In the genomic region with DNA sequence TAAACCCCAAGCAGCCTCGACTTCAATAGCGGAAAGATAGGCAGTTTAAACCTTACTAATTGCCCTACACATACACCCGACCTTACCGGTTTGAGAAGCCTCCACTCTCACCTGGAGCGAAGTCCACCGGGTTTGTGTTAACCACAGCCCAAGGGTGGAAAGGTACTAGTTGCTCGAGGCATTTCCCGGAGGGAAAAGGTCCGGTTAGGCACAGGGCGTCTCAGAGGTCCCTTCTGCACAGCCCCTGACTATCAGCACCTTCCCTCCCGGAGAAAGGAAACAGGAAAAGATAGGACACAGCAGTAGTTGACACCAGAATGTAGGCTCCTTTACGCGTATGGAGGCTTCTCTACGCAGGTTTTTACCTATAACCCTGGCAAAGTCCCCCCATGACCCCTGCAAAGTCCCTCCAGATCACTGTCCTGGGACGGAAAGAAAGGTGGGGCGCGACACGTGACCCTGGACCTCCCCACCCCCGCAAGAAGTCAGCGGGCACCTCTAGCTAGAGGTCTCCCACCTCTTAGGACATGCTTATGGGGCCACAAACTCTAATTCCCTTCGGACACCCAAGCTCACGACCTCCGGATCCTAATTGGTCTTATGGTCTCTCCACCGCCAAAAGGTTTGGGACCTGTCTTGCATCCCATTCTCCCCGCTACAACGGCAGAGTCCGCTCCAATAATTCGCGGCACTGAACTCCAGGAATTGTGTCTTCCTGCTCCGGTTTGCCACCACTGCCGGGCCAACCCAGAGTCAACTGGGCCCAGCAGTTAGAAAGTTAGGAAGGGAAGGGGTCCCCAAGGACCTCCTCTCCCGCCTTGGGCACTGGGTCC, we compare ENCODE assay signal across 8 mouse cellular contexts. TPM values are rescaled to one million over a fixed set of nuclear protein-coding genes. Genes with fewer than 3 reads are reported as not detected.
DNase-seq lines count a peak whose midpoint lies in the region; ATAC-seq and TF ChIP-seq lines count a peak whose summit lies in the region.

No protein-coding gene starts in this region.

- H3K36me3 ChIP-seq in ES-Bruce4 (ENCODE audit: control insufficient read depth, insufficient read depth, low read length, poor library complexity, severe bottlenecking): no peaks in the 10 kb centered on the region
- no peaks in the 10 kb centered on the region for H3K36me3 ChIP-seq in forebrain, embryonic 14.5 days (ENCODE audit: control insufficient read depth, insufficient read depth, low read length)
- no peaks in the 10 kb centered on the region for H3K36me3 ChIP-seq in midbrain, embryonic 11.5 days (ENCODE audit: control insufficient read depth, insufficient read depth, low read length)

- H3K4me1 ChIP-seq in ES-Bruce4 (ENCODE audit: control insufficient read depth, insufficient read depth, low read length): peaks cover 9% of the 10 kb centered on the region
- H3K4me1 ChIP-seq in forebrain, embryonic 14.5 days (ENCODE audit: control insufficient read depth, insufficient read depth, low read length): peaks cover 9% of the 10 kb centered on the region
- H3K4me1 ChIP-seq in midbrain, embryonic 11.5 days (ENCODE audit: control insufficient read depth, insufficient read depth, low read length): peaks cover 20% of the 10 kb centered on the region

- H3K27ac ChIP-seq in ES-Bruce4 (ENCODE audit: insufficient read depth, low read length): peak overlapping the region; percentile 73; the same call in 1 of the 2 replicates
- peak overlapping the region; percentile 61; the same call in 1 of the 2 replicates for H3K27ac ChIP-seq in forebrain, embryonic 14.5 days (ENCODE audit: low read depth, low read length)
- no peak overlapping the region for H3K27ac ChIP-seq in midbrain, embryonic 11.5 days (ENCODE audit: low read depth, low read length)

- TF ChIP-seq POLR2A in ES-Bruce4 (IDR thresholded peaks at IDR 0.05; ENCODE audit: insufficient read depth, low read length): no peak

- H3K9me3 ChIP-seq in ES-Bruce4 (replicated peaks; ENCODE audit: control insufficient read depth, insufficient read depth, low read length, poor library complexity, severe bottlenecking): no peaks in the 10 kb centered on the region
- no peaks in the 10 kb centered on the region for H3K9me3 ChIP-seq in forebrain, embryonic 14.5 days (replicated peaks; ENCODE audit: control insufficient read depth, low read length)
- no peaks in the 10 kb centered on the region for H3K9me3 ChIP-seq in midbrain, embryonic 11.5 days (ENCODE audit: control insufficient read depth, low read length)

- intact Hi-C loops in left cerebral cortex, postnatal 25 days (cut with DNase I): loop anchor here (5.0 kb wide), 1 partner anchor 94 kb away; a partner anchor contains a TSS

- no peak for TF ChIP-seq EP300 in ES-Bruce4 (IDR thresholded peaks at IDR 0.05; ENCODE audit: insufficient read depth, low read depth, low read length)

- H3K27me3 ChIP-seq in ES-Bruce4 (ENCODE audit: control insufficient read depth, insufficient read depth, low read length, poor library complexity, severe bottlenecking): no peaks in the 10 kb centered on the region
- no peaks in the 10 kb centered on the region for H3K27me3 ChIP-seq in forebrain, embryonic 14.5 days (replicated peaks; ENCODE audit: control insufficient read depth, insufficient read depth, low read length)
- H3K27me3 ChIP-seq in midbrain, embryonic 11.5 days (ENCODE audit: control insufficient read depth, insufficient read depth, low read length): no peaks in the 10 kb centered on the region; the same call in 1 of the 2 replicates

- 2% methylated on average over 32 of the region's 32 CpGs for WGBS in forebrain, embryonic 14.5 days
- 1% methylated on average over 32 of the region's 32 CpGs for WGBS in midbrain, embryonic 11.5 days

- H3K9ac ChIP-seq in ES-Bruce4 (ENCODE audit: low read depth, poor library complexity, severe bottlenecking): peak overlapping the region; percentile 77
- peak overlapping the region; percentile 86 for H3K9ac ChIP-seq in forebrain, embryonic 14.5 days (ENCODE audit: low read length)
- peak overlapping the region; percentile 94 for H3K9ac ChIP-seq in midbrain, embryonic 11.5 days (ENCODE audit: low read length)

- peak; percentile 36 for DNase-seq in adrenal gland, postnatal 25 days
- no peak for DNase-seq in adrenal gland, postnatal 4 days (ENCODE audit: low spot score in 2 of 2)
- no peak for DNase-seq in forebrain, embryonic 14.5 days (ENCODE audit: low spot score)
- peak; percentile 65 for DNase-seq in kidney, adult 18-20 months
- DNase-seq in midbrain, embryonic 11.5 days (ENCODE audit: low spot score, missing footprints): peak; percentile 92
- no peak for DNase-seq in right cerebral cortex, postnatal 14 days
- DNase-seq in left cerebral cortex, postnatal 25 days (ENCODE audit: low spot score in 2 of 2): no peak

- TF ChIP-seq CTCF in ES-Bruce4 (IDR thresholded peaks at IDR 0.05; ENCODE audit: low read depth, low read length): no peak

- ATAC-seq in forebrain, embryonic 14.5 days: no peak
- ATAC-seq in midbrain, embryonic 11.5 days (ENCODE audit: low FRiP score): no peak

- peak overlapping the region; percentile 98 for H3K4me2 ChIP-seq in forebrain, embryonic 14.5 days (ENCODE audit: low read length)
- H3K4me2 ChIP-seq in midbrain, embryonic 11.5 days: peak overlapping the region; percentile 99

- H3K4me3 ChIP-seq in ES-Bruce4 (ENCODE audit: low read depth, low read length): peak overlapping the region; percentile 92
- peak overlapping the region; percentile 63 for H3K4me3 ChIP-seq in forebrain, embryonic 14.5 days (ENCODE audit: low read depth, low read length)
- peak overlapping the region; percentile 70 for H3K4me3 ChIP-seq in midbrain, embryonic 11.5 days (ENCODE audit: low read depth, low read length)

RNA-seq across cellular contexts. Expression of a gene that starts 1.1 kb away (rescaled TPM):
- total RNA-seq in adrenal gland, postnatal 25 days (2021): 126 and 129 TPM in 2 replicates
- total RNA-seq in adrenal gland, postnatal 4 days (2021): 100 to 1,000 TPM in 1 of 2 experiments, 10 to 100 TPM in 1; 94.3 to 101 TPM
- polyA plus RNA-seq in ES-Bruce4 (2011; ENCODE audit: insufficient read depth, insufficient read length, low read depth, missing spikeins): 48.2 and 51.4 TPM in 2 replicates
- 18.7 and 27.7 TPM in 2 replicates for polyA plus RNA-seq in forebrain, embryonic 14.5 days (2014; fragmentation: Nextera tagmentation; extraction: Ambion mirVana)
- 13.0 and 13.6 TPM in 2 replicates for polyA plus RNA-seq in midbrain, embryonic 11.5 days (2014; fragmentation: Nextera tagmentation; extraction: Ambion mirVana)
- 10 to 100 TPM; 34.2 to 41.7 TPM for total RNA-seq in left cerebral cortex, postnatal 25 days (2021)

Comparison
In these comparisons a context has a peak if more than half of its experiments do, and no peak if none do; other contexts are left out.
1. DNase-seq: peak in adrenal gland, postnatal 25 days (single experiment), kidney, adult 18-20 months (single experiment) and midbrain, embryonic 11.5 days (single experiment); none in adrenal gland, postnatal 4 days (0 of 2), forebrain, embryonic 14.5 days (single experiment), right cerebral cortex, postnatal 14 days (single experiment) and left cerebral cortex, postnatal 25 days (0 of 2).
2. Peak in every context shown above with its lines, with median percentiles within 50 percentile points of each other: H3K4me3 ChIP-seq and H3K9ac ChIP-seq.